Mouse (Mus musculus): ENCODE results near the gene Btbd9.

DNA sequence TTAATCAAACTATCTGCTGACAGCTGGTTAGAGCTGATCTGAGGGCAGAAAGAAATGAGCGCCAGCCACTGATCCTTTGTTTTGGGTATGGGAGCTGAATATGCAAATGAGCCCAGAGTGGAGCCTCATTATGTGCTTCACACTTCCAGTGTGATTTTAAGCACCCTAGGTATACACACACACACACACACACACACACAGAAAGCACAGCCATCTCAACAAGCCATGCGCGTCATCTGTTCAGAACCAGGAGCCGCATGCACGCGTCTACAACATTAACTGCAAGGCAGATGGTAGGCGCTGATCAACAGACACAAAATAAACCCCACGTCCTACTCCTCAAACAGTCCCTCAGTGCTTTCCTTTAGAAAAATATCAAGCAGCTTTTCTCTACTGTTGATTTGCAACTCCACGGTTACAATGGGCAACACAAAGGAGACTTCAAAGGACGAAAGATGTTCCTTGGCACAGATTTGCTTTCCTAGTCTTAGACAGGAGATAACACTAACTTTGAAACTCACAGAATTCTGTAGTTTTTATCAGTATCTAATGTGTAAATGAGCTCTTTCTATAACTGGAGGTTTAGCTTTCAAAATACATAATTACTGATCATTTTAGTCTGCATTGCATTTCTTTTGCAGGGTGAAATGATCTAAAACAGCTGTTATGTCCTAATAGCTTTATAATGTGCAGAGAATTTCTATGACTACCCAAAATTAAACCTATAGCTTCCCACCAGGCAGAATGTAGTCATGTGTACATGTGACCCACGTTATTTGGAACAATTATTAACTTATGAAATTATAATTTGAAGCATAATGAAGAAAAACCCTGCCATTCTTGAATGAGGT is 78.5 kb downstream of the Btbd9 start:
- TF ChIP-seq CTCF (IDR thresholded peaks at IDR 0.05): no peak
- no peak for TF ChIP-seq EP300 (IDR thresholded peaks at IDR 0.05)
